Mouse (Mus musculus) stomach, postnatal 0 days (tissue): ENCODE results near the gene Midn.

Experiments
- CTCF ChIP-seq: IDR thresholded peaks from 2 replicates; pipeline ENCODE4 v1.5.1; 2016; ENCODE audit warnings: antibody characterized with exemption, low read depth, mild to moderate bottlenecking, moderate library complexity
- EP300 ChIP-seq: optimal IDR thresholded peaks from 2 replicates; pipeline ENCODE3; 2016; ENCODE audit warnings: antibody characterized with exemption

GRCm38 (mm10) chr10:80193976-80194375 lies 45.9 kb downstream of the Midn start:
- no peak for TF ChIP-seq EP300
- no peak for TF ChIP-seq CTCF
